Mouse (Mus musculus) myocyte (in vitro differentiated cells): ENCODE results near the gene Klhl7. TPM values are rescaled to one million over a fixed set of nuclear protein-coding genes. Genes with fewer than 3 reads are reported as not detected.

ENCODE experiments used
- H3K27me3 ChIP-seq: one replicate; pipeline ENCODE4 v1.6.1; 2011; ENCODE audit not compliant: control insufficient read depth, insufficient read depth, insufficient read length
- H3K36me3 ChIP-seq: one replicate; pipeline ENCODE4 v1.6.1; 2011; ENCODE audit not compliant: control insufficient read depth, insufficient read depth
- H3K4me2 ChIP-seq: one replicate; pipeline ENCODE4 v1.6.1; 2011; ENCODE audit warnings: low read depth, control low read depth
- H3K4me3 ChIP-seq: one replicate; pipeline ENCODE4 v1.5.1; 2011; ENCODE audit warnings: mild to moderate bottlenecking, control low read depth, moderate library complexity
- H3K79me2 ChIP-seq: one replicate; pipeline ENCODE4 v1.6.1; 2011; ENCODE audit not compliant: control insufficient read depth, insufficient read depth
- H3ac ChIP-seq: one replicate; pipeline ENCODE4 v1.6.1; 2011; ENCODE audit not compliant: control insufficient read depth, insufficient read length
- CEBPB ChIP-seq: IDR thresholded peaks from 2 replicates; pipeline ENCODE4 v1.6.1; 2011; ENCODE audit warnings: mild to moderate bottlenecking, moderate library complexity; ENCODE audit not compliant: poor library complexity, insufficient read depth, severe bottlenecking
- E2F4 ChIP-seq: IDR thresholded peaks from one replicate; pipeline ENCODE4 v1.6.1; 2011; ENCODE audit warnings: mild to moderate bottlenecking, control low read depth, moderate library complexity; ENCODE audit not compliant: insufficient read depth
- MAX ChIP-seq: IDR thresholded peaks from one replicate; pipeline ENCODE4 v1.6.1; 2011; ENCODE audit warnings: low read depth, mild to moderate bottlenecking, control low read depth
- MYOD1 ChIP-seq, 3 experiments: IDR thresholded peaks; one replicate each; pipeline ENCODE4 v1.6.1; 2011; ENCODE audit warnings: control low read depth in 2 of 3, low read depth in 2 of 3, mild to moderate bottlenecking in 2 of 3, moderate library complexity in 1 of 3; ENCODE audit not compliant: insufficient read length in 2 of 3, control insufficient read depth in 1 of 3
- MYOG ChIP-seq, 3 experiments: IDR thresholded peaks; one replicate each; pipeline ENCODE4 v1.6.1; 2011; ENCODE audit warnings: control low read depth in 2 of 3, low read depth in 2 of 3, mild to moderate bottlenecking in 2 of 3; ENCODE audit not compliant: insufficient read length in 2 of 3, control insufficient read depth in 1 of 3, insufficient read depth in 1 of 3
- POLR2A ChIP-seq: IDR thresholded peaks from one replicate; pipeline ENCODE4 v1.6.1; 2011; ENCODE audit warnings: low read depth, mild to moderate bottlenecking, control low read depth, moderate library complexity; ENCODE audit not compliant: insufficient read length
- POLR2AphosphoS2 ChIP-seq: IDR thresholded peaks from one replicate; pipeline ENCODE4 v1.6.1; 2011; ENCODE audit warnings: low read depth, control low read depth; ENCODE audit not compliant: insufficient read length
- REST ChIP-seq: IDR thresholded peaks from one replicate; pipeline ENCODE4 v1.6.1; 2011; ENCODE audit warnings: mild to moderate bottlenecking, control low read depth, moderate library complexity; ENCODE audit not compliant: insufficient read depth, insufficient read length
- SRF ChIP-seq: IDR thresholded peaks from one replicate; pipeline ENCODE4 v1.6.1; 2011; ENCODE audit warnings: low read depth; ENCODE audit not compliant: control insufficient read depth, insufficient read length
- TCF12 ChIP-seq: IDR thresholded peaks from one replicate; pipeline ENCODE4 v1.6.1; 2011; ENCODE audit warnings: mild to moderate bottlenecking, control low read depth; ENCODE audit not compliant: poor library complexity, insufficient read depth, severe bottlenecking
- TCF3 ChIP-seq: IDR thresholded peaks from one replicate; pipeline ENCODE4 v1.6.1; 2011; ENCODE audit warnings: low read depth, control low read depth; ENCODE audit not compliant: insufficient read length
- USF1 ChIP-seq: IDR thresholded peaks from one replicate; pipeline ENCODE4 v1.6.1; 2011; ENCODE audit warnings: low read depth, mild to moderate bottlenecking, control low read depth, moderate library complexity
- polyA plus RNA-seq: library from polyadenylated mRNA; unstranded; fragments of >200 nt; fragmentation: generic; extraction: Trizol; gene quantifications from one replicate; pipeline ENCODE4 v1.2.1, GENCODE M21; 2012; ENCODE audit warnings: missing spikeins

Klhl7 gene
- polyA plus RNA-seq, 1 experiment: 6.8 TPM

GRCm38 (mm10) chr5:24056865-24057264, 43.5 kb upstream of the Klhl7 start:
- no peak overlapping the region for H3K4me2 ChIP-seq
- TF ChIP-seq SRF: no peak
- no peaks in the 10 kb centered on the region for H3K36me3 ChIP-seq
- H3ac ChIP-seq: no peak overlapping the region
- H3K4me3 ChIP-seq: no peak overlapping the region
- H3K27me3 ChIP-seq: no peaks in the 10 kb centered on the region
- no peaks in the 10 kb centered on the region for H3K79me2 ChIP-seq

DNA sequence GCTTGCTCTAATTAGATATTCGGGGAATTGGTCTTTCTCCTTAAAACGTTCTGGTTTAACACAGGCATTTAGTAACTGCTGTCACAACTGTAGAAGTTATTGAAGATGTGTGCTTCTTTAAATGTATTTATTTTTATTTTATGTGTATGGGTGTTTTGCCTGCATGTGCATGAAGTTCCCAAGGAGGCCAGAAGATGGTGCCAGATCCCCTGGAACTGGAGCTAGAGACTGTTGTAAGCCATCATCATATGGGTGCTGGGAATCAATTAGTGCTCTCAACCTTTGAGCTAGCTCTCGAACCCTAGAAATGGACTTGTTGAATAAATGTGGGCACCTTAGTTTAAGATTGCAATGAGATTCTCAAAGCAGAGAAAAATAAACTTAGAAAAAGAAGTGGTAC, 42.8 kb upstream of the Klhl7 start:
- H3K27me3 ChIP-seq: no peaks in the 10 kb centered on the region
- no peak overlapping the region for H3ac ChIP-seq
- H3K36me3 ChIP-seq: no peaks in the 10 kb centered on the region
- H3K4me2 ChIP-seq: no peak overlapping the region
- no peak overlapping the region for H3K4me3 ChIP-seq
- TF ChIP-seq POLR2AphosphoS2: no peak
- TF ChIP-seq SRF: no peak
- TF ChIP-seq CEBPB: no peak
- no peak for TF ChIP-seq E2F4
- no peak for TF ChIP-seq TCF3
- no peak for TF ChIP-seq USF1
- TF ChIP-seq POLR2A: no peak
- TF ChIP-seq REST: no peak
- TF ChIP-seq TCF12: no peak
- no peaks in the 10 kb centered on the region for H3K79me2 ChIP-seq

DNA sequence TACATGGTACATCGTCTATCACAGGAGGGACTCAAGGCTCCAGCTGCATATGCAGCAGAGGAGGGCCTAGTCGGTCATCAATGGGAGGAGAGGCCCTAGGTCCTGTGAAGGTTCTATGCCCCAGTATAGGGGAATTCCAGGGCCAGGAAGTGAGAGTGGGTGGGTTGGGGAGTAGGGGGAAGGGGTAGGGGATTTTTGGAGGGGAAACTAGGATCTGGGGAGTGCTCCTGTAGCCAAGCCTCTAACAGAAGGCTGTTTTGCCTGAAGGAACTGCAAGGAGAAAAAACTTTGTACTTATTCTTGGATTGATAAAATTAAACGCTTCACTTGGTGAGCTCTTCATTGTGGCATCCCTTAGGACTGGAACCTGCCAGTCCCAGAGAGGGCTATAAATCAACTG, 39.5 kb upstream of the Klhl7 start:
- TF ChIP-seq TCF12 (no peak), POLR2A (no peak), USF1 (no peak), MYOD1 (IDR thresholded peaks at IDR 0.05; ENCODE audit: control insufficient read depth in 1 of 3, insufficient read length in 2 of 3, low read depth in 2 of 3) (no peak), CEBPB (no peak), MYOG (IDR thresholded peaks at IDR 0.05; ENCODE audit: control insufficient read depth in 1 of 3, insufficient read depth in 1 of 3, insufficient read length in 2 of 3, low read depth in 2 of 3) (no peak), SRF (no peak), POLR2AphosphoS2 (no peak), E2F4 (no peak), TCF3 (no peak), MAX (no peak), REST (no peak)

DNA sequence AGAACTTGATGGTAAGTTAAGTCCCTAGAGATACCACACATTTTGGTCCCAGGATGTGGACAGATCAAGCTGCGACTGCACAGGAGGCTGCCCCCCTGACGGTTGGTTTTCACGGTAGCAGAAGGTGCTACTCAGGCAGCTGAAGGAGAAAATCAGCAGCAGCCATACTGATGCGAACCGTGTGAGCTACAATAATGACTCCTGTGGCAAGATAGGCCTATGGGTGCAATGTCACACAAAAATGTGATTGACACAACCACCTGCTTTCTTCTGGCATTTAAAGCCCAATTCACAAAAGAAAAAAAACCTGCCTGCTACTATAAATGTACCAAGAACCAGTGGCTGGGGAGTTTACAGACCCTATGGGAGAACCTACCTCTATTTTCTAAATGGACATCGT, 37.4 kb upstream of the Klhl7 start:
- H3K36me3 ChIP-seq: no peaks in the 10 kb centered on the region
- TF ChIP-seq TCF3: no peak
- TF ChIP-seq MYOD1 (IDR thresholded peaks at IDR 0.05; ENCODE audit: control insufficient read depth in 1 of 3, insufficient read length in 2 of 3, low read depth in 2 of 3): peak in 2 of 3 experiments; percentile 56 to 70

More for the DNA sequence above, 39.5 kb upstream of the Klhl7 start:
- no peaks in the 10 kb centered on the region for H3K36me3 ChIP-seq
- H3K4me2 ChIP-seq: no peak overlapping the region
- H3K4me3 ChIP-seq: no peak overlapping the region
- H3K79me2 ChIP-seq: no peaks in the 10 kb centered on the region
- H3K27me3 ChIP-seq: no peaks in the 10 kb centered on the region
- H3ac ChIP-seq: no peak overlapping the region

GRCm38 (mm10) chr5:24063545-24063944, 36.9 kb upstream of the Klhl7 start:
- Histone ChIP-seq H3K36me3 (no peaks in the 10 kb centered on the region), H3ac (no peak overlapping the region), H3K79me2 (no peaks in the 10 kb centered on the region), H3K4me2 (peak overlapping the region; percentile 5), H3K4me3 (no peak overlapping the region), H3K27me3 (no peaks in the 10 kb centered on the region)
- TF ChIP-seq POLR2AphosphoS2 (no peak), TCF3 (no peak), E2F4 (no peak), MYOD1 (IDR thresholded peaks at IDR 0.05; ENCODE audit: control insufficient read depth in 1 of 3, insufficient read length in 2 of 3, low read depth in 2 of 3) (peak in 2 of 3 experiments; percentile 76 to 88), MAX (no peak), MYOG (IDR thresholded peaks at IDR 0.05; ENCODE audit: control insufficient read depth in 1 of 3, insufficient read depth in 1 of 3, insufficient read length in 2 of 3, low read depth in 2 of 3) (peak in 2 of 3 experiments; percentile 75 to 87)

More for the DNA sequence above, 37.4 kb upstream of the Klhl7 start:
- Histone ChIP-seq H3K4me3 (no peak overlapping the region), H3K4me2 (no peak overlapping the region), H3K79me2 (no peaks in the 10 kb centered on the region), H3ac (no peak overlapping the region), H3K27me3 (no peaks in the 10 kb centered on the region)

GRCm38 (mm10) chr5:24068955-24069354, 31.4 kb upstream of the Klhl7 start:
- no peaks in the 10 kb centered on the region for H3K36me3 ChIP-seq
- H3ac ChIP-seq: no peak overlapping the region
- no peak overlapping the region for H3K4me3 ChIP-seq
- no peak overlapping the region for H3K4me2 ChIP-seq
- no peaks in the 10 kb centered on the region for H3K27me3 ChIP-seq
- TF ChIP-seq POLR2AphosphoS2 (no peak), POLR2A (no peak), REST (no peak), MYOG (IDR thresholded peaks at IDR 0.05; ENCODE audit: control insufficient read depth in 1 of 3, insufficient read depth in 1 of 3, insufficient read length in 2 of 3, low read depth in 2 of 3) (no peak), MYOD1 (IDR thresholded peaks at IDR 0.05; ENCODE audit: control insufficient read depth in 1 of 3, insufficient read length in 2 of 3, low read depth in 2 of 3) (no peak), SRF (no peak)
- H3K79me2 ChIP-seq: no peaks in the 10 kb centered on the region
